Mouse (Mus musculus) spleen, postnatal 14 days (tissue): ENCODE data around the gene Sdsl.

ENCODE experiments used
- DNase-seq, 2 experiments: peaks; one replicate each; pipeline ENCODE4 v3.0.0; 2021 to 2022; ENCODE audit warnings: low spot score in 2 of 2

Gene Sdsl

DNA sequence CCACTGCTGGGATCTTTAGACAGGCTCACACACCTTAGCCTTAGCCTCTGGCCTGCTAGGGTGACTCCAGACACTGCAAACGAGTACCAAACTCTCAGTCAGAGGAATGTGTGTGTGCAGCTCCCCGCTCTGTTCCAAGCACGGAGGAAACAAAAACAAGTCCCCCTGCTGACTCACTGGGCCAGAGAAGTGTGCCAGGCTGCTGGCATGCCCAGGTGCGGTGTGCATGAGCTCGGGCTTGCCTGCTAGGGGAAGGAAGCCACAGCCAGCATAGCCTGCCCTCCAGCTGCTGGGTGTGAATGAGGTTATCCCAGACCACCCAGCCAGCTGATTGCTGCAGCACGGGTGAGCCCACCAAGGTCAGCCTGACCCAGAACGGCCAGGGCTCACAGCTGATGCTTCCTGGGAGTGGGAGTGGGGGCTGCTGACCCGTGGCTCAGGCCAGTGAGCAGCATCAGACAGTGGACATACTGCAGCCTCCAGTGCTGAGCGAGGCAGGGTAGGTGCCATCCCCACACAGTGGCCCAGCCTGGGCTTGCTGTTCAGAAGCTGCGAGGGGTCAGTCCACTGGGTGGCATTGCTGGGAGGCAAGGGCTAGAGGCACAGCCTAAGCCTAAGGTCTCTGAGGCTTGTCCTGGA is 22.6 kb upstream of the Sdsl start:
- DNase-seq = no peak

DNA sequence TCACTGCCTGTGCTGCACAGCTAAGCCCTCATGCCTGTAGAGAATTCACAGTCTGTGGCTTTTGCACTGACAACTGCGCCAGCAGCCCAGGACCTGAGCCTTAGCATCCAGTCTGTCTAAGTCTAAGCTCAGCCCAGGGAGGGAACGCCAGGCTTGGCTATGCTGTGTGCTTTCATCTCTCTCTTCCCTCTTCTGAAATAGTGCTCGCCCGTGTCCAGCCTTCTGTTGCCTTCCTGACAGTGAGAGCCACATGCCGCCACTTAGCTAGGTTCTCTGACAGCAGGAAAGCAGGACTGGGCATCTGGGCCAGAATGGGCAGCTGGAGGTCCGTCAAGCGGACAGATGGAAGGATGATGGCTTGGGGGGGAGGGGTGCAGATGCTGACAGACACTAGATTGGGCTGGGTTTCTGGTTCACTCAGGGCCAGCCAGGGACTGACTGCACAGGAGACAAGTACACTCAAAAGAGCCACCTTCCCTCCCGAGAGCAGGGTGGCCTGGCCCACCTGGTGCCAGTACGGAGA is 21.3 kb upstream of the Sdsl start:
- no peak for DNase-seq

DNA sequence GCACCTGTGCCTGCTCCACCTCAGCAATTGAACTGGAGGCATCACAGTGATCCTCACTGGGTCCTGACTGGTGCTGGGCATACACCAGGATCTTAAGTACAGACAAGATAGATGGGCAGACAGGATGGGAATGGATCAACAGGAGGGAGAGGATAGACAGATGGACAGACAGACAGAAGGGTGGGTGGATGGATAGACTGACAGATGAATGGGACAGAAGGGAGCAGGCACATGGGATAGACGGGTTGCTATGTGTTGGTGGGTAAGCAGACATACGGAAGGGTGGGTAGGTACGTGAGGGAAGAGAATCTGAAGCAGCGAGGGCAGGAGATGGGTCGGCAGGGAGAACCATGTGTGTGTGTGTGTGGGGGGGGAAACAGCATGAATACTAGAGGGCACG is 20.8 kb upstream of the Sdsl start:
- DNase-seq = no peak

GRCm38 (mm10) chr5:120492437-120492836 is 19.8 kb upstream of the Sdsl start:
- no peak for DNase-seq

- DNase-seq = no peak
Observed at GRCm38 (mm10) chr5:120490679-120491192, 18.1 kb upstream of the Sdsl start.

DNA sequence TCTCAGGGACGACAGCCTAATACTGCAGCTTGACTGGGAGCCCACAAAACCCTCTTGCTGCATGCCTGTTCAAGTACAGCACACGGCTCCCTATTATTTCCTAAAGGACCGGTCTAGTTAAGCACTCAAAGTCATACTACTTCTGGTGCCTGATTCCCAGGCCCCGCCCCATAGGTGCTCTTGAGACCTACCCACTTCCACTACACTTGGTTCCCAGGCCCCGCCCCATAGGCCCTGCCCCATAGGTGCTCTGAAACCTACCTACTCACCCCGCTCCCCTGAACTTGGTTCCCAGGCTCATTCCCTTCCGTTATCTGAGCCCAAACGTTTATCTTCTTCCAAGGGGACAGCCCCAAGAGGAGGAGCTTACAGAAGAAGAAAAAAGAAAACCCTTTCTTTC is 15.2 kb upstream of the Sdsl start:
- no peak for DNase-seq

DNA sequence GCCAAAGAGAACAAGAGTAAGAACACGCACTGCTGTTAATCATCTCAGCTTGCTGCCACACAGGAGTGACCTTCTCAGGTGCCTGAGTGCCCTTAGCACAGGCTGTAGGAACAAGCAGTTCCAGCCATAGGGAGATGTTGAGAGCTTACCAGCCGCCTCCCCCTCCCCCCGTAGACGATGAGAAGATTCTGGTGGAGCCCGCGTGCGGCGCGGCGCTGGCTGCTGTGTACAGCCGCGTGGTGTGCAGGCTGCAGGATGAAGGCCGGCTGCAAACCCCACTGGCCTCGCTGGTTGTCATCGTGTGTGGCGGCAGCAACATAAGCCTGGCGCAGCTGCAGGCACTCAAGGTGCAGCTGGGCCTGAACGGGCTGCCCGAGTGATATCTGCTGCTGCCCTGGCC is 10.8 kb upstream of the Sdsl start:
- DNase-seq = no peak

DNA sequence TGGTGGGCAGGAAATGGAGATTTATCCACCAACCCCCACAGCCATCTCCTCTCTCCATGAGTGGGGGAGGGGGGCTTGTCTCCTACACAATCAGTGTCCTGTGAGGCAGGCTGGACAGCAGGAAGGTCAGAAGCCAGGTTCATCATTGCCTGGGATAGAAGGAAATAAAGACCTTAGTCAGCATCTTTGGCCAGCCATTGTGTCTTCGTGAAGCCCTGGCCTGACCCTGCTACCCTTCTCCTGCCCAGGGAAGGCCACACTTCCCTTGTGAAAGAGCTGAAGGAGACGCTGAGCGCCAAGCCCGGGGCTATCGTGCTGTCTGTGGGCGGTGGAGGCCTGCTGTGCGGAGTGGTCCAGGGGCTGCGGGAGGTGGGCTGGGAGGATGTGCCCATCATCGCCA is 8.6 kb upstream of the Sdsl start:
- DNase-seq = no peak

GRCm38 (mm10) chr5:120479538-120479937 is 6.9 kb upstream of the Sdsl start:
- DNase-seq = no peak

DNA sequence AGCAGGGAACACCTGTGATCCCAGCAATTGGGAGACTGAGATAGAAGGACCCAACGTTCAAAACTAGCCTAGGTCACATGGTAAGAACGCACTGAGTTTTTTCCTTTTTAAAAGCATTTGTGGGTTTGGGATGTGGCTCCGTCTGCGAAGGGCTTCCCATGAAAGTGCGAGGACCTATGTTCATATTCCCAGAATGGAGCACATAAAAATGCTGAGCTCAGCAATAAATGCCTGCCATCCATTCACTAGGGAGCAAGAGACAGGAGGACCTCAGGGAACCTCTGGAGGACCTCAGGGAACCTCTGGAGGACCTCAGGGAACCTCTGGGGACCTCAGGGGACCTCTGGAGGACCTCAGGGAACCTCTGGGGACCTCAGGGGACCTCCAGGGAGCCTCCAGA is 5.4 kb upstream of the Sdsl start:
- no peak for DNase-seq

DNA sequence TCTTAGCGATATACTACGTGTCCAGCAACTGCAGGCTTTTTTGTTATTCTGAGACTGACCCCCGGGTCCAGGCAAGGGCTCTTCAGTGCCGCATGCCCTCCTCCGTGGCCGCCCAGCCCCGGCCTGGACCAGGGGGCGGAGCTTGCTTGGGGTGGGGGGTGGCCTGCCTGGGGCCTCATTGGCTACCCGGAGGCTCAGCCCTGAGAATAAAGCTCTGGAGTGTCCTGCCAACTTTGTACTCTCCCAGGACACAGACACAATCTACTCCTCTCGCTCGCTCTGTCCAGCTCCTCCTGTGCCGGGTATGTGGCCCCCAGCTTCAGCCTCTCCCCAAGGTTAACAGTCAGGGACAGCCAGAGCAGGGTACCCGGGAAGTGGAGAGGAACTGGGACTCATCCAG is 3.7 kb upstream of the Sdsl start, which contains the start of gene Sds:
TSS of gene Sds (plus strand) at position 231 of the 400 bp plus-strand sequence.
- DNase-seq = no peak

DNA sequence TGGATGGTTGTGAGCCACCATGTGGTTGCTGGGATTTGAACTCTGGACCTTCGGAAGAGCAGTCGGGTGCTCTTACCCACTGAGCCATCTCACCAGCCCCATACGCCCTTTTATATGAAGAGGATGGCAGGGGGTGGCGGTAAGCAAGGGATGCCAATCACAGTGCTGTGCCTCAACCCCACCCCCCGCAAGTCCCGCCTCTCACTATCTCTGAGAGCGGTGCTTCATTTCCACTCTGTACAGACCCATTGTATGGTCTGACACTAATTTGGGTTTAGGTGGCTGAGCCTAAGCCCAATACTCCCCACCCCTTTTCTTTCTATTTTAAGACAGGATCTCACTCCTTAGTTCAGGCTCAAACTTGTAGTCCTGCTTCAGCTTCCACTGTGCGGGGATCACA is 3.3 kb upstream of the Sdsl start:
- no peak for DNase-seq

DNA sequence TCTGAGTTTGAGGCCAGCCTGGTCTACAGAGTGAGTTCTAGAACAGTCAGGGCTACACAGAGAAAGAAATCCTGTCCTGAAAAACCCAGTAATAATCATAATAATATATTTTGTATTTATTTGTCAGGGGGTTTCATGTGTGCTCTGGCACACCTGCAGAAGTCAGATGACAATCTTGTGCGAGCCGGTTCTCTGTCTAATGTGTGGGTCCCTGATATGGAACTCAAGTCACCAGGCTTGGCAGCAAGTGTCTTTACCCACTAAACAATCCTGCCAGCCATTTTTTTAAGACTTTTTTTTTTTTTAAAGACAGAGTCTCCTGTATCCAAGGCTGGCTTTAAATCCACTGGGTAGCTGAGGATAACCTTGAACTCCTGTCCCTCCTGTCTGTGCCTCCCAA is 751 bp upstream of the Sdsl start:
- no peak for DNase-seq

DNA sequence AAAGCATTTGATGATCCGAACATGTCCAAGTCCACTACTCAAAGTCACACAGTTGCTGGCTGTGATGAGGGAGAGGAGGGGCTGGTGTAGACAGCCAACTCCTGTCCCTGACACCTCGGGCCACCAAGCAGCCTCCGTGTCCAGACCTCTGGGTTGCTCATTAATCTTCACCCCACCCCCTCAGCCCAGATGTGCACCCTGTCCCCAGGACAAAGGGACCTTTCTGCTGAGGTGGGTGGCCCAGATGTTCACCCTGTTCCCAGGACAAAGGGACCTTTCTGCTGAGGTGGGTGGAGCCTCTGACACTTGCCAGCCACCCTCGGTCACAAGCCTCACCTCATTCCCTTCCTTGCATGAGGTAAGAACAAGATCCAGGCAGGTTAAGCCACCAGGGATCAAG is 1.1 kb downstream of the Sdsl start:
- DNase-seq = no peak

GRCm38 (mm10) chr5:120468830-120469229 is 3.8 kb downstream of the Sdsl start:
- DNase-seq = no peak

DNA sequence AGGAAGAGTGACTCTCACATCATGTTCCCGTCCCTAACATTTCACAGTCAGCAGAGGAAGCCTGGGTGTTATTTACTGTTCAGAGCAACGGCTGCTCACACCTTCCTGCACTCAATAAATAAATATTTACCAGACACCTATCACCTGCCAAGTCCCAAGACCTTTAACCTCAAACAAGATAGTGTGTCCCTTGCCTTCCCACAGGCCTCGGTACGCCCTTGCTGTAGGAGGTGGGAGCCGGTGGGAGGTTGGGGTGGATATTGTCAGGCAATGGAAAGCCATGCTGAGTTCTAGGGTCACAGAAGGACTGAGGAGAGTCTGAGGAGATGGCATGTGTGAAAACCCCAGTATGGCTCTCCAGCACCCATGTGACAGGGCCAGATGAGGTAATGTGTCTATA is 4.3 kb downstream of the Sdsl start:
- DNase-seq = no peak

DNA sequence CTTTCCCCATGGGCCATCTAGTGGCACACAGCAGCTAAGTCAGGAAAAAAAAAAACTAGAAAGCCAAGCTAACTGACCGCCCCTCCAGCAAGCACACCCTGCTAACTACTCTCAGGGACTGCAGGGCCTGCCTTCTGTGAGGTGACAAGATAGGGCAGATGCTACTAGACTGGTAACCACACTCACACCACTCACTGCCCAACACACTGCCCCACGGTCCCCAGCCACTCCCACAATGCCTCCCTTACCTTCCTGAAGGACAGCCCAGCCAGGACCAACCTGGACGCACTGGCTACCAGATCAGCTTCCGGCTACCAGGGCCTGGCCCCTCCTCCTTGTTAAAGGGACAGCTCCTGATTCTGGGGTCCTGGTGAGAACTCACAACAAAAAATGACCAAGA is 5.6 kb downstream of the Sdsl start:
- no peak for DNase-seq

DNA sequence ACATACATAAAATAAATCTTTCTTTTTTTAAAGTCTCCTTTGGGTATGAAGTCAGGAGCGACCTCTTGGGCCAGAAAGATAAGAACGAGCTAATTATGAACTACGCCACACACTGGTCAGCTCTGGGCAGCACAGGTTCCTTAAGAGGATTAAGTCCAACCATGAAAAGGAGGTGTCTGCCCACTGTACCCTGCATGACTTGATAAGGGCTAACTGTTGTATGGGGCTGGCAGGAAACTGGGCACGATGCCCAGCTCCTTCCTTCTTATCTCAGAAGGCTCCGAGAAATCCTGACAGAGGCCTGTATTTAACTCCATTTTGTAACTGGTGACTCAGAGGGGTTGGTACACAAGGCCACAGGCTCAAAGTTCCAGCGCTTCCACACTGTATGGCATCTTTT is 6.8 kb downstream of the Sdsl start:
- peak; percentile 44 to 48 for DNase-seq

GRCm38 (mm10) chr5:120465062-120465461 is 7.5 kb downstream of the Sdsl start:
- DNase-seq = peak; percentile 33 to 61

DNA sequence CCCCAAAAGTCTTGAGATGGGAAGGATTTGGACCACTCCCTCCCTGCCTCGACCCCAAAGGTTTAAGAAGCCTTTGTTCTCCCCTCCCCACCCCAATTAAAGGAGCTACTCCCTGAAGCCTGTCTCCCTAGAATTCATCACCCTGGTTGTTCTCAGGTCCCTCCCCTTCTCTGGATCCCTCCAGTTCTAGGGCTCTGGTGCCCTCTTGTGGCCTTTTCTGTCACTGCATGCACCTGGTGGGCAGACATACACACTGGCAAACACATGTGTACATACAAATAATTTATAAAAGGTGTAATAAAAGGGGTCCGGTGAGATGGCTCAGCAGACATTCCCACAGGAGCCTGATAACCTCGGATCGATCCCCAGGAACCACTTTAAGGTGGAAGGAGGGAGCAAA is 8.3 kb downstream of the Sdsl start:
- peak in 1 of 2 experiments; percentile 24 for DNase-seq

DNA sequence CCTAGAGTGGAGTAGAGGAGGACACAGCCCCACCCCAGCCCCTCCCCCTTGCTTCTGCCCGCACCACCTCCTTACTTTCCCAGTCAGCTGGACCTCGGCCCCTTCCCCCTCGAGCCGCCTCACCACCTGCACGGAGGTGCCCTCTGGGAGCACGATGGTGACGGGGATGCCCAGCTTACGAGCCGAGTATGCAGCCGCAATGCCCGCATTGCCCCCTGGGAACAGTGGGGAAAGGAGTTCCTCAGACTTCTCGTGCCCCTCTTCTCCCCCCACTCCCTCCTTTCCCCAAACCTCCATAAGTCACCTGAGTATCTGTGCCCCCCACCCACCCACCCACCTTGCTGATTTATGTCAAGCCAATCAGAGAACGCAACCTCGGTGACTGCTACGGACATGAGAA is 10.7 kb downstream of the Sdsl start:
- DNase-seq = no peak

DNA sequence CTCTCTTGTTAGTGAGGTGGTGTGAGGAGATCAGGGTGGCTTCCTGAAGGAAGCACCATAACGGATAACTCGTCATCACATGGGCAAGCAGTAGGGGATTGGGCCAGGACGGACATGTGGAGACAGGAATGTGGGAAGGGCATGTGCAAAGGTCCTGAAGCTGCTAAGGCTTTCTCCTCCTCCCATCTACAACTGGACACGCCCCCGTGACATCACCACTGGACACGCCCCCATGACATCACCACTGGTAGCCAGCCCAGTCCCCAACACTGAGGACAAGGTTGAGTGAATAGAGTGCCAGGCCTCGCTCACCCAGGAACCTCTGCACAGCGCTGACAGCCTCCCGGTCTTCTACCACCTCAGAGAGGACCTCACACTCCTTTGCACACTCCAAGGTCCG is 13.5 kb downstream of the Sdsl start:
- DNase-seq = no peak

GRCm38 (mm10) chr5:120457628-120458027 is 15.0 kb downstream of the Sdsl start:
- peak; percentile 25 to 60 for DNase-seq
